Mouse (Mus musculus) yolk sac, embryonic 10.5 days (tissue): ENCODE results near the gene Ccdc90b.

Experiments
- DNase-seq: peaks from one replicate; pipeline ENCODE4 v3.0.0-alpha.2; 2017; ENCODE audit warnings: low spot score

Ccdc90b gene

GRCm38 (mm10) chr7:92560986-92561876 is at the start of gene Ccdc90b:
Ccdc90b (plus strand) TSS chr7:92561149.
- peak; percentile 96 for DNase-seq

- no peak for DNase-seq
Measured at GRCm38 (mm10) chr7:92520397-92520796, 40.6 kb upstream of the Ccdc90b start.

- DNase-seq = no peak
Measured at GRCm38 (mm10) chr7:92520820-92521219, 40.1 kb upstream of the Ccdc90b start.

GRCm38 (mm10) chr7:92529245-92529644 is 31.7 kb upstream of the Ccdc90b start:
- DNase-seq = no peak

- DNase-seq = no peak
Measured at GRCm38 (mm10) chr7:92532351-92533036, 28.5 kb upstream of the Ccdc90b start.

- DNase-seq = no peak
Measured at GRCm38 (mm10) chr7:92546763-92547162, 14.2 kb upstream of the Ccdc90b start.

- DNase-seq = no peak
Measured at GRCm38 (mm10) chr7:92550248-92550989, 10.5 kb upstream of the Ccdc90b start.

GRCm38 (mm10) chr7:92550990-92551392 is 10.0 kb upstream of the Ccdc90b start:
- no peak for DNase-seq

- no peak for DNase-seq
Measured at GRCm38 (mm10) chr7:92558744-92559143, 2.2 kb upstream of the Ccdc90b start.

GRCm38 (mm10) chr7:92566775-92567174 is 5.8 kb downstream of the Ccdc90b start:
- DNase-seq = peak; percentile 7

- DNase-seq = no peak
Measured at GRCm38 (mm10) chr7:92580491-92581207, 19.7 kb downstream of the Ccdc90b start.

GRCm38 (mm10) chr7:92583567-92583966 is 22.6 kb downstream of the Ccdc90b start:
- DNase-seq = no peak

- DNase-seq = no peak
Measured at GRCm38 (mm10) chr7:92589986-92590385, 29.0 kb downstream of the Ccdc90b start.

- no peak for DNase-seq
Measured at GRCm38 (mm10) chr7:92590842-92591241, 29.9 kb downstream of the Ccdc90b start.

GRCm38 (mm10) chr7:92604961-92605360 is 44.0 kb downstream of the Ccdc90b start:
- no peak for DNase-seq

GRCm38 (mm10) chr7:92610830-92611229 is 49.9 kb downstream of the Ccdc90b start:
- DNase-seq = no peak

GRCm38 (mm10) chr7:92624488-92624887 is 63.5 kb downstream of the Ccdc90b start:
- no peak for DNase-seq

GRCm38 (mm10) chr7:92630167-92630566 is 69.2 kb downstream of the Ccdc90b start:
- no peak for DNase-seq
